Mouse (Mus musculus): ENCODE measurements around the gene Cc2d2b.

Gene Cc2d2b

DNA sequence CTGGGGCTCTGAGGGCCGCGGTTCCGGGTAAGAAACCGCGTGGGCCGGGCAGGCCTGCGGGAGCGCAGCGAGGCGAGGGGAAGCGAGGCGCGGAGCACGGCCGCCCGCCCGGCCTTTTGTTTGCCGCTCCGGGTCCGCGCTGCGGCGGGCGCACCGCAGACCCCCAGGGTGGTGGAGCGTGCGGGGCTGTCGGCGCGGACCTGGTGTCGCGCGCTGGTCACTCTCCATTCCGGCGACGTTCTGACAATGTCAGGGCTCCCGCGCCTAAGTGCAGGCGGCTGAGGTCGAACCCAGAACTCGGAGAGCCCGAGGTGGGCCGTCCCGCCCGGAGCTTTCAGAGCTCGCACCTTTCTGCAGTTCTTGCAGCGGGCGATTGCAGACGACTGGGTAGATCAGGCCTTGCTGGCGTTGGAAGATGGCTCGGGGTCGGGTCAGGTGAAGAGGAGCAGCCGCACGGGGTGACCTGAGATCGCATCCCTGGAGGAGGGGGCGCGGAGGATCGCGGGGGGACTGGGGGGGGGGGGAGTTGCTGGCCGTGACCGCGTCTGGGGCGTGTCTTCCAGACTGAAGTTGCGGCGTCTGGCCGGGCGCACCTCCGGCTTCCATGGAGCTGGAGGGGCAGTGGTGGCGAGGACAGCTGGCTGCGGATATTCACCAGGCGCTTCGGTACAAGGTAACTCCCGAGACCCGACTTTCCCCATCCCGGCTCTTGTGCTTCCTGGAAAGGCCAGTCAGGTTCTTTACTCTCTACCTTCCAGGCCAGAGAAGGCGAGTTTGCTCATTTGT, 83.1 kb downstream of the Cc2d2b start:
- DNase-seq (ENCODE audit: low spot score in 2 of 2): no peak

DNA sequence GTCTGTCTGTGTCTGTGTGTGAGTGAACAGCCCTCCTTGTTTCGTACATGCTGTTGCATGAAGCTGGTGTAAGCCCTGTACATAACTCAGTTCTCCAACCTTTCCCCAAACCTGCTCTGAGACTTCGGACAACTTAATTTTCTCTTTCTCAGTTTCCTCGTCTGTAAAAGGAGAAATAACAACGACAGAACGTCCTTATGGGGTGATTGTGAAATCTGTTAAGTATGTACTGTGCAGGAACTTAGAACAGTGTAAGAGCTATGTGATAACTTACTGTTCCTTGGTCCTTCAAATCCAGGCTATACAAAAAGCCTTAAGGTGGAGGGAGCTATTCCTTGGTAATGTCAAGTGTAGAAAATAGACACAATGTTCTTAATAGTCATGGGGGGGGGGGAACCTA, 83.8 kb downstream of the Cc2d2b start:
- DNase-seq (ENCODE audit: low spot score in 2 of 2): no peak

DNA sequence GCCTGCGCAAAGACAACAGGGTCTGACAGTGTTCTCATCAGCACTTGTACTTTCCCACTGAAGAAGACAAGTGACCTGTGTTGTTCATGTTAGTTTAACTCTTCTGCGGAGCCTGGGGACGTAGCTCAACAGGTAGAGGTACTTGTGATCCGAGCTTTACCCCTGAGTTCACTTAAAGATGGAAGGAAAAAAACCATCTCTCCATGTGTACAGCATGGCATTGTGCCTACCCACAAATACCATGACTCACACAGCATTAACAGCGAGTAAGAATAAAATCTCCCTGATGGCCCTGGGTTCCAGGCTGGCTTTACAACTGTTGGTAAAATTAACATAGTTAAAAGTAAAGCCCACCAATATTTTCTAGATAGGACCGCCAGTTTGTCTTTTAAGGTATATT, 85.9 kb downstream of the Cc2d2b start:
- no peak for DNase-seq (ENCODE audit: low spot score in 2 of 2)

DNA sequence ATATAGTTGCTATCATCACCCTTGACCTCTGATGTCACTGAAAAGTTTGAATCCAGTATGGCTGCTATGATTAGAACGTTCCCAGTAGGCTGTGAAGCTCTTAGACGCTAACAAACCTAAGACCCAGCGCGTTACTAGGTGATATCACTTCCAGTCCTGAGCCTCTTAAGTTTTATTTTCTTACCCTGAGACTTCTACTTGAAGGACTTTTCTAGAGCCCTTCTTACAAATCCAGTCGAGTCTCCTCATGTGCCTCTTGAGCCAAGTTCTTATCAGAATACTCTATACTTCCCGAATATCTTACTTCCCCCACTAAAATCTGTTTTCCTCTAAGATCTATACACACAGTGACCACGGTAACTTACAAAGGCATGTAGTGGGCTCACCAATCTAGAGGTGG, 89.7 kb downstream of the Cc2d2b start:
- no peak for DNase-seq (ENCODE audit: low spot score in 2 of 2)

DNA sequence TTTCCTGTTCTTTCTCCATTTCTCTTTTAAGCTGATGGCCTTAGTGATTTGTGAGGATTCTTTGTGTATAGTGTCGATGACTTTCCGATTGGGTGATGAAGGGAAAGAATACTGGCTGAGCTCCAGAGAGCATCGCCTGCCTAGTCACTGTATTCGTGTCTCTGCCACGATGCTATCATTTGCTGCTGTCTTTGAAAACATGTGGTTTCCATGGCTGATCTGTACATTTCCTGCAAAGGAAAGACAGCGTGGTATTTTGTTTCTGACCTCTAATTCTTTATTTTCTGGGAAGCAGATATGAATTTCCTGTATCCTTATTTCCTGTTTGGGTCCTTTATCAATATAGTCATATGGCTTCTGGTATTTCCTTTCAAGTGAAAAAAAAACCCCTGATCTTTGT, 91.8 kb downstream of the Cc2d2b start:
- DNase-seq (ENCODE audit: low spot score in 2 of 2): no peak

DNA sequence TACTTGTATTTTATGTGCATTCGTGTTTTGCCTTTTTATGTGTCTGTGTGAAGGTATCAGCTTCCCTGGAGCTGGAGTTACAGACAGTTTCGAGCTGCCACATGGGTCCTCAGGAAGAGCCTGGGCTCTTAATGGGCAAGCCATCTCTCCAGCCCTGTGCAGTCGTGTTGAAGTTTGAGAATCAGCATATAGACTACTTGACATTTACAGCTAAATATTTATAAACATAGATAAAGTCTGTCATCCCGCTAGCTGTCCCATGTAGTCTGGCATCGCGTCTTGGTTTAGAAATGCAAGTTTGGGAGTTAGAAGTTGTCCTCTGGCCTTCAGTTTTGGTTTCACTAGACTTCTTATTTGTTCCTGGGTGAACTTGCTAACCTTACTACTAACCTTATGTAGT, 92.5 kb downstream of the Cc2d2b start:
- DNase-seq (ENCODE audit: low spot score in 2 of 2): no peak

DNA sequence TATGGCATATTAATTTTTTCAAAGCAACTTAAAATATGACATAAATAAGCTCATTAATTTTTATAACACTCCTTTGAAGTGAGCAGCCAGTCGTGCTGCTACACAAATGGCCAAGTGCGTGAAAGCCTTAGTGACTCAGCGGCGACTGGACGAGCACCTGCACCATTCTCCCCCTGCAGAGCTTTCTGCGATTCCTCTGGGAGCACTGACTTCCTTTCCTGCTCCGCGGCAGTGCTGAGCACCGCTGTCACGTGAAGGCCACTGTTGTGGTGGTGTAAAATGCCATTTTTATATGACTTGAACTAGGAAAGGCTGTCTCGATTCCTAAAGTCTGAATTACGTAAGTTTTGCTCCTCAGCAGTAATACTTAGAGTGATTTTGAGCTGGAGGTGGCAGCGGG, 93.0 kb downstream of the Cc2d2b start:
- no peak for DNase-seq (ENCODE audit: low spot score in 2 of 2)

DNA sequence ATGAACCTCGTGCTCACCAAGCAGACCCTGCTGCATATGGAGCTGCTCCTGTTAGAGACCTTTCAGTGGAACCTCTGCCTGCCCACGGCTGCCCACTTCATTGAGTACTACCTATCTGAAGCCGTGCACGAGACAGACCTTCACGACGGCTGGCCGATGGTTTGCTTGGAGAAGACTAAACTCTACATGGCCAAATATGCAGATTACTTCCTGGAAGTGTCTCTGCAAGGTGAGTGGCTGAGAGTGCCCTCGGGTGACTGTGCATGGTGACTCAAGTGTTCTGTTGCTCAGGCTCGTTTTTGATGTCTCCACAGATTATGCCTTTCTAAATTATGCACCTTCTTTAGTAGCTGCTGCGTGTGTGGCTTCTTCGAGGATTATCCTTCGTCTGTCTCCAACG, 96.2 kb downstream of the Cc2d2b start:
- no peak for DNase-seq (ENCODE audit: low spot score in 2 of 2)

DNA sequence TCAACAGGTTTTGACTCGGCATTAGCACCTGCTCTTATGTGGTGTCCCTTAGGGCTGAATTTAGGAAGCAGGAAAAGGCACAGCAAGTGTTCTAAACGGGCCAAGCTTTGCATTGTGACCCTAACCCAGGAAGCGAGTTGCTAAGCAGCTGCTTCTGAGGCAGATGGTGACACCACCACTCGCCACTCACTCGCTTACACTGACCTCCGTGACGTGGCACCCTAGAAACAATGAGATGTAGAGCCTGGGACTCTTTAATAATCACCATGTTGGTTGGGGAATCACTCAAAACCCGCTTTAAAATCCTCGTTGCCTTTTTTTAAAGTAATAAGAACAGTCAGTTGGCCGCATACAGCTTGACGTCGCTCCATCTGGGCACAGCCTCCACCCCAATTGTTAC, 100.8 kb downstream of the Cc2d2b start:
- no peak for DNase-seq (ENCODE audit: low spot score in 2 of 2)

DNA sequence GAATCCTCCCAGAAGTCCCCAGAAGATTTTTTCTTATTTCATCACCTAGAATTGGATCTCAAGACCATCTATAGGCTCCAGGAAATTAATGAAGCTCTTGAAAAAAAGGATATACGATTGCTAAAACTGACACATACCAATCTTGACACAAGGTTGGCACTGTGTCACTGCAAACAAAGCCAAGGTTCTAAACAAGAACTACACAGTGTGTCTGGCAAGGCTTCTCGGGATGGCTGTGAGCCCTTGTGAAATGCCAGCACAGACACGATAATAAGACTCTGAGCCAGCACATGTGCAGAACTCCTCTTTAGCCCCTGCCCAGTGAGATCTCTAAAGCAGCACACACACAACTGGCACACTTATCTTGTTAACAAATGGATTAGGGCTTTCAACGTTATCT, 111.0 kb downstream of the Cc2d2b start:
- DNase-seq (ENCODE audit: low spot score in 2 of 2): no peak

DNA sequence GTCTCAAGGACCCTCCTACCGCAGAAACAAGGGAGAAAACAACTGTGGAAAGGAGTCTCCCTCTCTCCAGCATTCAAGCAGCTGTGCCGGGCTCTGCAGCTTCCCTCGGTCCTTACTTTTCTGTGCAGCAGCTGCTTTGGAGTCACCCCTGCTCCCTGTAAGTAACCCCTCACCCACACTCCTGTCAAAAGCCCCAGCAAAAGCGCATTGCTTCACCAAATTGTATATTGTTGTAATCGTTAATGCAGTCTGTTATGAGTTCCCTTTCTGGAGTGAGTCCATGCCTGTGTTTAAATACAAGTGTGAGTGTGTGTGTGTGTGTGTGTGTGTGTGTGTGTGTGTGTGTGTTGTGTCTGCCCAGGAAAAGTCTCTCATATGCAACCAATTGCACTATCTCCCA, 119.7 kb downstream of the Cc2d2b start:
- no peak for DNase-seq (ENCODE audit: low spot score in 2 of 2)

DNA sequence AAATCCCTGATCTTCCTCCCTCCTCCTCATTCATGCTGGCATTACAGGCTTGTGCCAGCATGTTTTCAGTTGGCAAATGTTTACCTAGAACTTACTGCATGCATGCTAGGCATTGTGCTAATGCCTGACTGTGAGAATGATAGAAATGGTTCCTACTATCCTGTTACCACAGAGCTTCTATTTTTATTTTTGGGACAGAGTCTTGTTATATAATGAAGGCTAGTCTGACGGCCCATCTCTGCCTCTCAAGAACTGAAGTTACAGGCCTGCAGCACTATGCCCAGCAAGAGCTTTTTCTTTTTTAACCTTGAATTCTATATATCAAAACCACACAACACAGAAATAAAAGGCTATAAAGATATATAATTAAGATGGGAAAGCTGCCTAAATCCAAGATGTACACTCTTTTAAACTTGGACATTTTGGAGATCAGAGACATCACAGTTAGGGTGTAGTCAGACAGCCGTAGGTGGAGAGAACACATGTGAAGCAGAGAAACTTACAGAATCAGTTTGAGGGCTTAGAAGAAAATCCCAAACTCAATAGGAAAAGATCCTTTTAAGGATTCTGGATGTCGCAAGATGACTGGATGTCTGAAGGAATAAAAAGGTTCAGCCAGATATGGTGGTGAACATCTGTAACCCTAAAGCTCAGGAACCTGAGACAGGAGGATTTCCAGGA, 121.0 kb downstream of the Cc2d2b start:
- no peak for DNase-seq (ENCODE audit: low spot score in 2 of 2)

DNA sequence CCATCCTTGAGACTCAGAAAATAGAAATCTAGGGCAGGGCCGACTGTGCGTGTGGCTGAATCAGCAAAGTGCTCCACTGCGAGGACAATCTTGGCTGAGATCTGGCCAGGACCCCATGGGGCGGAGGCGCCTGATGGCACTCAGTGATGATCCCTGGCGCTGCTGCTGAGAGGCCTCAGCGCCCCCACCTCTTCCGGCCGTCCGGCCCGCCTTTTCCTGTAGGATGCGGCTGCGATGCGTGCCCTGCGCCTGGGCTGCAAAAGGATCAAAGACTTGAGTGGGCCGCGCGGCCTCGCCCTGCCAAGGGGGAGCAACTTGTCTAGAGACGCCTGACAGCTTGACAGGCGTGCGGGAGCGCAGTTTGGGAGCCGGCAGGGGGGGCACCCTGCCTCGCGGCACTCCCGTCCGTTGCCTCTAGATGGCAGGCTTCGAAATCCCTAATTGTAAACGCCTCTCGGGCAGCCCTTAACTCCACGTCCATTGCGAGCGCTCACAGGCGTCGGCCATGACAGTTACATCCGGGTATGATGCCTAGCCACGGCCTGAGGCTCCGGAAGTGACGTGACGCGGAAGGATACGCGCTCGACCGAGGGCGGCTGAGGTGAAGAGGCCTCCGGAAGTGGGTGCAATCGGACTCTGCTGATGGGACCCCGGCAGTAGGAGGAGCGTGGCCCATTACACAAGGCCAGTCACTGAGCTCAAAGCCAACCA, 124.6 kb downstream of the Cc2d2b start:
- peak; percentile 71 to 91 for DNase-seq (ENCODE audit: low spot score in 2 of 2)

Data from left cerebral cortex, adult 9 months (tissue).